Mouse (Mus musculus) heart, embryonic 13.5 days (tissue): ENCODE measurements at regions not wholly inside any gene's neighbourhood (a gene's known extent, or its start where the extent isn't known, plus 50 kb on each side); places are given as distances from the start of the nearest gene placed in this dataset.

ENCODE experiments used
- ATAC-seq: fragments of 200-750 bp; cut with Nextera tagmentation; 2 replicates; pipeline ENCODE4 v1.8.0; 2017; ENCODE audit warnings: moderate TSS enrichment; ENCODE audit not compliant: insufficient number of reproducible peaks, low FRiP score, low TSS enrichment; ENCODE audit errors: extremely low read depth
- H3K27ac ChIP-seq: fragments of 300-500 bp; sonication (generic); replicated peaks from 2 replicates; pipeline ENCODE4 v1.5.1; 2015; ENCODE audit warnings: moderate library complexity, mild to moderate bottlenecking, inconsistent platforms
- H3K27me3 ChIP-seq: fragments of 300-500 bp; sonication (generic); replicated peaks from 2 replicates; pipeline ENCODE4 v1.6.1; 2015; ENCODE audit warnings: mild to moderate bottlenecking, inconsistent platforms
- H3K36me3 ChIP-seq: fragments of 300-500 bp; sonication (generic); 2 replicates; pipeline ENCODE4 v1.6.1; 2015; ENCODE audit warnings: mild to moderate bottlenecking, inconsistent platforms
- H3K4me1 ChIP-seq: fragments of 300-500 bp; sonication (generic); 2 replicates; pipeline ENCODE4 v1.6.1; 2015; ENCODE audit warnings: inconsistent platforms
- H3K4me2 ChIP-seq: fragments of 300-500 bp; sonication (generic); 2 replicates; pipeline ENCODE4 v1.6.1; 2015; ENCODE audit warnings: inconsistent platforms, mild to moderate bottlenecking, moderate library complexity
- H3K4me3 ChIP-seq: fragments of 300-500 bp; sonication (generic); 2 replicates; pipeline ENCODE4 v1.5.1; 2015; ENCODE audit warnings: moderate library complexity, mild to moderate bottlenecking, inconsistent platforms
- H3K9ac ChIP-seq: fragments of 300-500 bp; sonication (generic); 2 replicates; pipeline ENCODE4 v1.6.1; 2015; ENCODE audit warnings: inconsistent platforms, mild to moderate bottlenecking, moderate library complexity
- H3K9me3 ChIP-seq: fragments of 300-500 bp; sonication (generic); 2 replicates; pipeline ENCODE4 v1.6.1; 2016; ENCODE audit warnings: inconsistent platforms
- WGBS: fragments of 180-500 bp; shearing (Covaris S2); methylation state at CpG from one replicate; pipeline ENCODE4 v1.1.7; 2015; ENCODE audit warnings: mixed read lengths; 5-methylcytosine and 5-hydroxymethylcytosine counted together

DNA sequence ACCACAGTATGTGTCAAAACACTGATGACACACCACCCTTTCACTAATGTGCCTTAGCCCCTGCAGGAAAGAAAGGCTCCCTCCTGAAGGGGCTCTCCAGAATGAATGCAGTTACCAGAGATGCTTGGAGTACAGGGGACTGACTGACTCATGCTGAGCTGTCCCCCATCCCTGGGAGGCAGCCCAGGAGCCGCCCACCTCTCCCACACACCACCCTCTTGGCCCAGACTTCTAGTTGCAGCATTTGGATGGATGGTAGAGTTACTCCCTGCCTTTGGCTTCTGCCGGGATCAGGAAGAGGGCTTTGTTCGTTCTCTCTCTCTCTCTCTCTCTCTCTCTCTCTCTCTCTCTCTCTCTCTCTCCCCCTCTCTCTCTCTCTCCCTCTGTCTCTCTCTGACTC lies 53.4 kb upstream of the Jun start:
- Histone ChIP-seq H3K9me3 (peaks cover 6% of the 10 kb centered on the region; the same call in 1 of the 2 replicates), H3K9ac (no peak overlapping the region), H3K4me3 (peak overlapping the region; percentile 6; the same call in 1 of the 2 replicates), H3K4me2 (peak overlapping the region; percentile 49), H3K27me3 (no peaks in the 10 kb centered on the region), H3K36me3 (no peaks in the 10 kb centered on the region), H3K27ac (peak overlapping the region; percentile 56), H3K4me1 (peaks cover 24% of the 10 kb centered on the region)
- no peak for ATAC-seq
- WGBS, result 27% methylated on average over 3 of the region's 3 CpGs

GRCm38 (mm10) chr4:95105926-95106622 lies 54.1 kb upstream of the Jun start:
- no peak for ATAC-seq
- H3K4me3 ChIP-seq, result peak overlapping the region; percentile 6
- WGBS, result 35% methylated on average over 16 of the region's 16 CpGs
- H3K4me2 ChIP-seq, result peak overlapping the region; percentile 49
- H3K9me3 ChIP-seq, result peaks cover 6% of the 10 kb centered on the region; the same call in 1 of the 2 replicates
- no peaks in the 10 kb centered on the region for H3K27me3 ChIP-seq
- peak overlapping the region; percentile 4; the same call in 1 of the 2 replicates for H3K9ac ChIP-seq
- H3K36me3 ChIP-seq, result no peaks in the 10 kb centered on the region
- peak overlapping the region; percentile 56 for H3K27ac ChIP-seq
- H3K4me1 ChIP-seq, result peaks cover 24% of the 10 kb centered on the region

DNA sequence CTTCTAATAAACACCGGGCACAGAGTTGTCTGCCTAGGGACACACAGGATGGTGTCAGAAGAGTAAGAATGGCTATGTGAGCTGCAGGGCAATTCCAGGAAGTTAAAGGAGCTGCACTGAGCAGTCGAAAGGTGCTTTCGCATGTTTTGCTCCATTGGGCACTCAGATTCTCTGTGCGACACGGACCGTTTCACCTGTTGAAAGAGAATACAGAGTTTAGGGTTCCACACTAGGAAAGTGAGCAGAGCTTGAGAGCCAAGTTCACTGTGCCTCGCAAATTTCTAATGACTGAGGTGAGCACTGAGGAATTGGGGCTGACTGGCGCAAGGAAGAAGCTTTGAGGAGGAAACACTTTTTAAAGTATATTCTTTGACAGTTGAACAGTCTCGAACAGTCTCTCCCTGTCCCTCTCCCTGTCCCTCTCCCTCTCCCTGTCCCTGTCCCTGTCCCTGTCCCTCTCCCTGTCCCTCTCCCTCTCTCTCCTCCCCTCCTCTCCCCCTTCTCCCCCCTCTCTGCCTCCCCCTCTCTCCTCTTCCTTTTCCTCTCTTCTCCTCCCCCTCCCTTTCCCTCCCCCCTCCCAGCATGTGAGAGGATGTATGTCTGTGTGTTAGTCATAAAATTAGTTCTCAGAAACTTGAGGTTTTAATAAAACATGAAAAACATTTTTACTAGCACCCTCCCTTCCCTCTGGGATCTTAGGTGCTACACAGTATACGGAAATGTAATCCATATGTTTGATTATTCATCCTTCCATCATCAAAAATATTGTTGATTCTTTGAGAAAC lies 55.1 kb upstream of the Jun start:
- no peak overlapping the region for H3K4me3 ChIP-seq
- H3K9me3 ChIP-seq, result no peaks in the 10 kb centered on the region; the same call in 1 of the 2 replicates
- 0 out of 2 replicates have a peak overlapping the region, but pooled peaks have one; percentile 8 for H3K27ac ChIP-seq
- no peaks in the 10 kb centered on the region for H3K27me3 ChIP-seq
- 73% methylated on average over 10 of the region's 10 CpGs for WGBS
- no peak overlapping the region for H3K9ac ChIP-seq
- no peak for ATAC-seq
- no peak overlapping the region for H3K4me2 ChIP-seq
- peaks cover 24% of the 10 kb centered on the region for H3K4me1 ChIP-seq
- no peaks in the 10 kb centered on the region for H3K36me3 ChIP-seq

DNA sequence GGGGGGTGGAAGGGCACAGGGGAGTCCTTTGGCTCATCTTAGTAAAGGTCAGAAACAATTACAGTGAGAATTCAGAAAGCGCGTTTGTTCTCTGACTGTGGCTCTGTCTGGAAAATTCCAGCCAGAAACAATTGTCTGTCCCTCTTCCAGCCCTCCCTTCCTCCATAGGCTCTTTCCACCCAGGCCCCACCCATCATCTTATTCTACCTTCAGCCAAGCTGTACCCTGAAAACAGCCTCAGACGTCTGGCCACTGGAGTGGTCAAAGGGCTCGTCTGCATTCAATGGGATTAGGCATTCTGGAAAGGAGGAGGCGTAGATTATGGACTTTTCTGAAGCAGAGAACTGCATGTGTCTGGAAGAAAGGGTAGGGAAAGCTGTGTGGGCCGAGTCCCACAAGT lies 56.8 kb upstream of the Jun start:
- Histone ChIP-seq H3K27ac (peak overlapping the region; percentile 61), H3K4me1 (peaks cover 24% of the 10 kb centered on the region), H3K4me3 (no peak overlapping the region), H3K9me3 (no peaks in the 10 kb centered on the region), H3K9ac (no peak overlapping the region), H3K27me3 (no peaks in the 10 kb centered on the region), H3K36me3 (no peaks in the 10 kb centered on the region), H3K4me2 (no peak overlapping the region)
- WGBS, result 67% methylated on average over 6 of the region's 6 CpGs
- no peak for ATAC-seq

GRCm38 (mm10) chr4:95110828-95111227 lies 58.8 kb upstream of the Jun start:
- 85% methylated on average over 8 of the region's 8 CpGs for WGBS
- no peak overlapping the region for H3K4me2 ChIP-seq
- ATAC-seq, result no peak

DNA sequence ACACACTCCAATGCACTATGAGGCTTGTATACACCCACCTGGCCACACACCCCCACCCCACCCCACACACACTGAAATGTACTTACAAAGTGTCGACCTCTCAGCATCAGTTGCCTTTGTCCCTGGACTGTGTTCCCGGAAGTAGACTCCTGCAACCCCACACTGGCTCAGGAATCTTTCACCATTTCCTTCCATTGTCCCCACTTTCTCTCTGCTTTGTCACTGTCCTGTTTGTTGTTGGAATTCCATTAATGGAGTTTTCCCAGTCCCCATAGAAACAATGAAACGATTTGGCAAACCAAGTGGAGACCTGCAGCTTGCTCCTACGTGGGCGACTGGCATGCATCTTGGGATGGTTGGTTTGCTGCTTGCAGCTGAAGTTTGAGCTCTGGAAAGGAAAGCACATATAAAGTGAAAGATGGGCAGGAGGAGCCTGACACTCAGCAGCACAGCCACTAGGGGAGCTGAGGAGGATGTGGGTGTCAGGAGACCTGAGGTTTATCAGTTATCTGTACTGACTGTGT lies 65.2 kb upstream of the Jun start:
- no peaks in the 10 kb centered on the region for H3K27me3 ChIP-seq
- ATAC-seq, result no peak
- H3K4me3 ChIP-seq, result no peak overlapping the region
- H3K4me2 ChIP-seq, result no peak overlapping the region
- H3K4me1 ChIP-seq, result no peaks in the 10 kb centered on the region; the same call in 1 of the 2 replicates
- H3K27ac ChIP-seq, result no peak overlapping the region
- H3K9ac ChIP-seq, result no peak overlapping the region
- no peaks in the 10 kb centered on the region for H3K9me3 ChIP-seq
- H3K36me3 ChIP-seq, result no peaks in the 10 kb centered on the region
- WGBS, result 43% methylated on average over 5 of the region's 5 CpGs

More at GRCm38 (mm10) chr4:95110828-95111227, 58.8 kb upstream of the Jun start:
- H3K4me3 ChIP-seq, result no peak overlapping the region
- peaks cover 17% of the 10 kb centered on the region for H3K4me1 ChIP-seq
- no peak overlapping the region for H3K27ac ChIP-seq
- H3K27me3 ChIP-seq, result no peaks in the 10 kb centered on the region
- H3K9ac ChIP-seq, result no peak overlapping the region
- H3K36me3 ChIP-seq, result no peaks in the 10 kb centered on the region
- H3K9me3 ChIP-seq, result no peaks in the 10 kb centered on the region

DNA sequence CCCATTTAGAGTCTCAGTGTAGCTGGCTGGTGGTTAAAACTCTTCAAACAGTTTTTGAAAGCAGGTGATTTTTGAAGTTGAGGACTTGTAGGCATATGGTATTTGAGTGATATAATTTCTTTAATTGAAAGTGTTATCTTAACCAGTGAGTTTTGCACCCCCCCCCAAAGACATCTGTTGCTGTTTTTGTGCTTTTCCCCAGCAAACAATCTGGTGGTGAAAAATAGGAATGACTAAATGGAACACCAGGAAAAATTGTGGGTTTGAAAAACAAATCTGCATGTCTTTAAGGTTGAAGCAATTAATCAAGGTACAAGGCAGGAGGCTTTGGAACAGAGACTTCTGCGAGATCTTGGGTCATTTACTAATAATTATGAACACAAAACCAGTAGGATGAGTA lies 68.9 kb upstream of the Jun start:
- WGBS, result 86% methylated on average over 1 of the region's 1 CpGs
- no peak for ATAC-seq
- Histone ChIP-seq H3K27ac (no peak overlapping the region), H3K36me3 (no peaks in the 10 kb centered on the region), H3K27me3 (no peaks in the 10 kb centered on the region), H3K4me1 (no peaks in the 10 kb centered on the region; the same call in 1 of the 2 replicates), H3K4me2 (no peak overlapping the region), H3K9me3 (no peaks in the 10 kb centered on the region), H3K4me3 (no peak overlapping the region), H3K9ac (no peak overlapping the region)

- Histone ChIP-seq H3K4me2 (no peak overlapping the region), H3K9ac (no peak overlapping the region), H3K4me3 (no peak overlapping the region), H3K27me3 (no peaks in the 10 kb centered on the region), H3K27ac (no peak overlapping the region), H3K36me3 (no peaks in the 10 kb centered on the region), H3K4me1 (no peaks in the 10 kb centered on the region), H3K9me3 (no peaks in the 10 kb centered on the region)
- no peak for ATAC-seq
- 64% methylated on average over 1 of the region's 1 CpGs for WGBS
Measured at GRCm38 (mm10) chr4:95125346-95125745, 73.3 kb upstream of the Jun start.

DNA sequence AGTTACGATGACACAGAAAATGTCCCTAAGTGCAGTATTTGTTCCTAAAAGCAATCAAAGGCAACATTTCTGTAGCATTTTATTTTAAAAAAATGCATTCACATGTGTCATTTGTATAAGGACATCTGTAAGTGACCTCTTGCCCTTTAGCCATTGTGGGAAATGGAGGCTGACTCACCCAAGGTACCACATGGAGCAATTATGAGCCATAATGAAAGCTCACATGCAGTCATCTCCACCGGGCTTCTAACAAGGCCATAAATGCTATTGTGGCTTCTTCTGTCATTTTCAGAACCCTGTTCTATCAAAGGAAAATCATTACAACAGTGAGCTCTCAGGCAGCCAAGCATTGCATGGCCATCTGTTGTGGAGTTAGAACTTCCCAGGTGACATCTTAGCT lies 75.9 kb upstream of the Jun start:
- H3K27ac ChIP-seq, result no peak overlapping the region
- no peaks in the 10 kb centered on the region for H3K36me3 ChIP-seq
- no peak overlapping the region for H3K9ac ChIP-seq
- no peak overlapping the region for H3K4me3 ChIP-seq
- no peaks in the 10 kb centered on the region for H3K9me3 ChIP-seq
- no peaks in the 10 kb centered on the region for H3K4me1 ChIP-seq
- 82% methylated on average over 2 of the region's 2 CpGs for WGBS
- H3K4me2 ChIP-seq, result no peak overlapping the region
- H3K27me3 ChIP-seq, result no peaks in the 10 kb centered on the region
- ATAC-seq, result no peak

DNA sequence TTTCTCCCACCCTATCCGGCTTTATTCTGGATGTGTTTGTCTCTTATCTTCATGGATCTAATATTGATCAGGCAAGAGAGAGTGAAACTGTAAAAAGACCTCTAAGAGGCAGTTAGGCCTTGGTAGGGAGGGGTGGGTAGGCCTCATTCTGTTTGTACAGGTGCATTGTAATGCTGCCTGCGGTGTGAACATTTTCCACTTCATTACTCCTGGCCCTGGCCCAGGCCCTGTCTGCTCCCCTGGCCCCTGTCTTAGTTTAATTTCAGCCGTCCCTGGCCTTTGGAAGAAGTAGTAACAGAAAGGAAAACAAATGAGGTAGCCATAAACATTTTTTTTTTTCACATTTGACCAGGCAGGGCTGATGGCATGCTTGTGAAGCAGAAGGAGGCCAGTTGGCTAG lies 81.8 kb upstream of the Jun start:
- Histone ChIP-seq H3K27ac (no peak overlapping the region), H3K4me3 (no peak overlapping the region)

GRCm38 (mm10) chr4:95134611-95135010 lies 82.6 kb upstream of the Jun start:
- H3K27me3 ChIP-seq, result 0 out of 2 replicates have a peak, but pooled peaks cover 2% of the 10 kb centered on the region
- no peaks in the 10 kb centered on the region for H3K9me3 ChIP-seq
- no peaks in the 10 kb centered on the region for H3K36me3 ChIP-seq
- no peak overlapping the region for H3K4me2 ChIP-seq
- peaks cover 19% of the 10 kb centered on the region for H3K4me1 ChIP-seq
- no peak for ATAC-seq
- WGBS, result 55% methylated on average over 5 of the region's 5 CpGs
- H3K9ac ChIP-seq, result no peak overlapping the region
- no peak overlapping the region for H3K4me3 ChIP-seq
- no peak overlapping the region for H3K27ac ChIP-seq

More for the DNA sequence above, 81.8 kb upstream of the Jun start:
- no peak for ATAC-seq
- peaks cover 19% of the 10 kb centered on the region for H3K4me1 ChIP-seq
- 0 out of 2 replicates have a peak, but pooled peaks cover 2% of the 10 kb centered on the region for H3K27me3 ChIP-seq
- H3K9ac ChIP-seq, result no peak overlapping the region
- H3K9me3 ChIP-seq, result no peaks in the 10 kb centered on the region
- no peaks in the 10 kb centered on the region for H3K36me3 ChIP-seq
- H3K4me2 ChIP-seq, result no peak overlapping the region
- WGBS, result 41% methylated on average over 3 of the region's 3 CpGs
